Mouse (Mus musculus): ENCODE measurements around the gene Lamtor1.

The Lamtor1 gene

GRCm38 (mm10) chr7:101956481-101956880 is 50.8 kb downstream of the Lamtor1 start:
- DNase-seq = no peak

DNA sequence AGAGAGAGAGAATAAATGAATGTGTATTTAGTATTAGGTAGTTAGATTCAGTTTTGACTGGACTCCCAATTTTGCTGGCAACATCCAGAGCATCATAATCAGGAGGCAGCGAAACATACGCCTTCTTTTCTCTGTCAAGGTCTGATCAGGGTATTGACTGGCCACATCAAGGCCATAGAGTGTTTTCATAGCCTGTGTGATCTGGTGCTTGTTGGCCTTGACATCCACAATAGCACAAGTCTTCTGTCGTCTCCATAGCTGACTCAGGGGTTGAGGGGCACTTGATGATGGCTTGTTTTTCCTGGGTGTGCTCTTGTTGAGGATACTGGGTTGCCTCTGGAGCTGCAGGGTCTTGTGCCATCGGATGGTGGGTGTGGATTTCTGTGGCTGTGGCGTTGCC is 51.2 kb downstream of the Lamtor1 start:
- no peak for DNase-seq

DNA sequence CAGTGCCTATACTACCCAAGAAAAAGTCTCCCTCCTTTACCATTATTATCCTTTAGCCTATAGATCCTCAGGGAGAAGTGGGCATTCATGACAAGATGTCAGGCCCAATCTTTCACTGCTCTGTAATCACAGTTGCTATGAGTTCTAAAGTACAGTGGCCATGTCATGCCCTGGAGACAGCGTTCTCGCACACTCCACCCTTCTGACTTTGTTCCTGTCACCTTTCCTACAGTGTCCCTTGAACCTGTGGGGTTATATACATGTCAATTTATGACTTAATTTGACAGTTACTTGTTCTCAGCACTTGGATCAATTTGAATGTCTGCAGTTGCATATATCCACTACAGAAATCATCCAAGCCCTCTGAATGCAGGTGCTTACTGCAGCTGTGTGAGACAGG is 57.1 kb downstream of the Lamtor1 start:
- DNase-seq = no peak

GRCm38 (mm10) chr7:101963621-101964020 is 57.9 kb downstream of the Lamtor1 start:
- DNase-seq = no peak

- no peak for DNase-seq
Measured at GRCm38 (mm10) chr7:101964551-101964950, 58.8 kb downstream of the Lamtor1 start.

DNA sequence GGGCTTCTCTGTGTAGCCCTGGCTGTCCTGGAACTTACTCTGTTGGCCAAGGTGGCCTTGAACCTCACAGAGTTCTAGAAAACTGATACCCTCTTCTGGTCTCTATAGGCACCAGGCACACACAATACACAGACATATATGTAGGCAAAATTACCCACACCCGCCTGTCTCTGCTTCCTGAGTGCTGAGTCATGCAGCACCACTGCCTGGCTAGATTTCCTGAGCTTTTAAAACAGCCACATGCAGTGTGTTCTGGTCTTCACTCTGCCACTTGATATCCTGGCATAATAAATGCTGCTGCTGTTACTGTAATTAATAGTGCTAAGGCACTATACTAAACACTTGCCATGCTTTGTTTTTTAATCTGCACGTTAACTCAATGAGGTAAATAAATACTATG is 59.9 kb downstream of the Lamtor1 start:
- peak; percentile 36 for DNase-seq

DNA sequence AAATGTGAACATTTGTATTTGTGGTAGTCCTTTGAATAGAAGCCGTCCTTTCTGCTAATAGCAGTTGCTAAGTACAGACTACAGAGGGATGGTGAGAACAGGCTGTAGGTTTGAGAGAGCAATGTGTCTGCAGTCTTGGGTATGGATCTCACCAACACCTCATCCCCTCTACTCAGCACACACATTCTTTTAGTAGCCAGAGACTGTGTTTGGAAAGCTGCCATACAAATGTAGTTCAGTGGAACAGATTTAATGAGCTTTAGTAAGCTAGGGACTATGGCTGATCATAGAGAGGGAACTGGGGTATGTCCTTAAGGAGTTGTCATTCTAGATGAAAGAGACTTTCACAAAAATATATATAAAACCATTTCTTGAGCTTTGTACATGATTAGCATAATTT is 61.6 kb downstream of the Lamtor1 start:
- no peak for DNase-seq

- DNase-seq = no peak
Measured at GRCm38 (mm10) chr7:101968751-101969150, 63.0 kb downstream of the Lamtor1 start.

- peak; percentile 87 for DNase-seq
Measured at GRCm38 (mm10) chr7:101969694-101970428, 64.2 kb downstream of the Lamtor1 start.

- DNase-seq = no peak
Measured at GRCm38 (mm10) chr7:101970429-101970775, 64.7 kb downstream of the Lamtor1 start.

DNA sequence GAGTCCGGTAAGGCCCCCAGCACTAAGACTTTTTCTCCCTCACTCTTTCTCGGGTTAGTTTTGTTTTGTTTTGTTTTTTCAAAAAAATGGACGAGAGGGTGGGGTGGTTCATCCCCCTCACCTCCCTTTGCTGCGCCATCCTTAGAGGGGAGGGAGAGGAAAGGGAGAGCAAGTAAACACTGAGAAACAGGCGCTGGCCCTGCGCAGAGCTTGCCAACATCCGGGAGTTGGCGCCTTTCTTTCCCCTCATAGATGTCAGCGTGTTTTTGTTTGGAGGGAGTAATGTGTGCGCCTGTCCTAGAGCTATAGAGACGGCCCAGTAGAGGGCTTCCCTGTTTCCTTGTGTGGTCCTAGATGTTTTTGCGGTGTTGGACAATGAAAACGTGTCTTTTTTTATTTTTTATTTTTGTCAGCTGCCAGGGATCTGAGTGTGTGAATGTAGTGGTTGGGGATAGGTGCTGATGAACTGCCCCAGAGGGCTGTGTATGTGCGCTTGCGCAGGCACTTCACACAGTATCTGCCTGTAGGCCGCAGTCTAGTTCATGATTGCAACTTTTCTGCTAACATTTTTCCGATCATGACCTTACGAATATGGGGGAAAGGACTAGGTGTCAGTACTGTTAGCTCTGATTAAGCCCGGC is 65.2 kb downstream of the Lamtor1 start:
- peak; percentile 74 for DNase-seq

DNA sequence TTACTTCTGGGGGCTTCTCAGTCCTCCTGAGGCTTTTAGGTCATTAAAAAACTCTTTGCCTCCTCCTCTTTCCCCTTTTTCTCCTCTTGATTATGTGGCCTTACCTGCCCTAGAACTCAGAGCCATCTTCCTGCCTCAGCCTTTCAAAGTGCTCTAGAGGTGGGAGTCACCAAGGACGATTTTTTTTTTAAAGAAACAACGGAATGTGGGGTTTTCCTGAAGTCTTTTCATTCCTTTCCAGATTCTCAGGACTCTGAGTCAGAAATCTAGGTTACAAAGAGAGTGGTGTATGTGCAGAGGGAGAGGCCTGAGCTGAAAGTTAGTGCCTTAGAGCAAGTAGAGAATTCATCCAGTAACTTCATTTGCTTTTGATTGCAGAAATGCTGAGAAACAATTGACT is 66.0 kb downstream of the Lamtor1 start:
- no peak for DNase-seq

DNA sequence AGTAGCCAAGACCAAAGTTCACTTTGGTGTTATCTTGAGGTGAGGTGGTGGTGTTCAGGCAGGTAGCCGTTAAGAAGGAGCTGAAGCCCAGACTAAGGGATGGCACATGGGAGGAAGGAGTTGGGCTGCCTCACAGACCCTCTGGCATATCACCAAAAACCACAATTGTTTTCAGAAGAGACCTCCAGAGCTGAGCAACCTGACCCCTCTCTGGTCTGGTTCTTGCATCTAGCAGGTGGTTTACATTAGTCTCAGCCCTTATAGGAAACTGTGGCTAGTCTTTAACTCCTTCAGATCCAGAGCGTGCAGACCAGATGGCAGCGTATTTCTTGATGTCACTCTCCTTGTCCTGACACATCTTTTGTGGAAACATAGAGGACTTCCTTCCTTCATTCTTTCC is 68.0 kb downstream of the Lamtor1 start:
- DNase-seq = no peak

GRCm38 (mm10) chr7:101974505-101974904 is 68.8 kb downstream of the Lamtor1 start:
- no peak for DNase-seq
